Mouse (Mus musculus) bone marrow macrophage, adult 2 months (primary cell): ENCODE measurements around the gene Abcg1. TPM values are rescaled to one million over a fixed set of nuclear protein-coding genes. Genes with fewer than 3 reads are reported as not detected.

Source experiments
- H3K27ac ChIP-seq: 2 replicates; pipeline ENCODE4 v1.5.1; 2012; ENCODE audit warnings: low read depth, low read length; ENCODE audit not compliant: insufficient read depth
- H3K4me1 ChIP-seq: 2 replicates; pipeline ENCODE4 v1.6.1; 2012; ENCODE audit warnings: low read length; ENCODE audit not compliant: control insufficient read depth, insufficient read depth
- H3K4me3 ChIP-seq: 2 replicates; pipeline ENCODE4 v1.5.1; 2012; ENCODE audit warnings: mild to moderate bottlenecking, low read length, moderate library complexity; ENCODE audit not compliant: insufficient read depth
- CTCF ChIP-seq: IDR thresholded peaks from 2 replicates; pipeline ENCODE4 v1.5.1; 2012; ENCODE audit warnings: low read depth, mild to moderate bottlenecking, low read length, moderate library complexity
- POLR2A ChIP-seq: IDR thresholded peaks from 2 replicates; pipeline ENCODE4 v1.6.1; 2012; ENCODE audit warnings: mild to moderate bottlenecking, low read depth, low read length, borderline replicate concordance
- polyA plus RNA-seq: library from polyadenylated mRNA; stranded (reverse); fragments of >200 nt; gene quantifications from 2 replicates; pipeline ENCODE4 v1.2.4, GENCODE M21; 2012; ENCODE audit not compliant: missing spikeins, insufficient read depth, insufficient read length

Gene Abcg1
- polyA plus RNA-seq, 1 experiment: 61.5 TPM

- Histone ChIP-seq H3K27ac (peak overlapping the region; percentile 27), H3K4me1 (peaks cover 86% of the 10 kb centered on the region), H3K4me3 (no peak overlapping the region)
- TF ChIP-seq CTCF (no peak), POLR2A (no peak)
Measured at GRCm38 (mm10) chr17:31075471-31075870, 18.0 kb downstream of the Abcg1 start.

GRCm38 (mm10) chr17:31077561-31077960, 20.1 kb downstream of the Abcg1 start:
- TF ChIP-seq CTCF (no peak), POLR2A (no peak)
- no peak overlapping the region for H3K27ac ChIP-seq
- peaks cover 81% of the 10 kb centered on the region for H3K4me1 ChIP-seq
- no peak overlapping the region for H3K4me3 ChIP-seq

- peaks cover 76% of the 10 kb centered on the region for H3K4me1 ChIP-seq
- H3K4me3 ChIP-seq: no peak overlapping the region
- no peak overlapping the region for H3K27ac ChIP-seq
Measured at GRCm38 (mm10) chr17:31078581-31078980, 21.1 kb downstream of the Abcg1 start.

GRCm38 (mm10) chr17:31079078-31079840, 21.8 kb downstream of the Abcg1 start:
- peaks cover 71% of the 10 kb centered on the region for H3K4me1 ChIP-seq
- no peak overlapping the region for H3K27ac ChIP-seq
- TF ChIP-seq CTCF (no peak), POLR2A (no peak)
- H3K4me3 ChIP-seq: no peak overlapping the region

More at GRCm38 (mm10) chr17:31078581-31078980, 21.1 kb downstream of the Abcg1 start:
- TF ChIP-seq CTCF: no peak
- TF ChIP-seq POLR2A: no peak

GRCm38 (mm10) chr17:31082296-31083078, 25.0 kb downstream of the Abcg1 start:
- peaks cover 57% of the 10 kb centered on the region for H3K4me1 ChIP-seq
- no peak for TF ChIP-seq POLR2A
- no peak for TF ChIP-seq CTCF
- H3K4me3 ChIP-seq: no peak overlapping the region
- no peak overlapping the region for H3K27ac ChIP-seq

- Histone ChIP-seq H3K4me3 (no peak overlapping the region), H3K27ac (no peak overlapping the region), H3K4me1 (peaks cover 64% of the 10 kb centered on the region)
- TF ChIP-seq CTCF: no peak
- TF ChIP-seq POLR2A: no peak
Measured at GRCm38 (mm10) chr17:31085519-31085918, 28.0 kb downstream of the Abcg1 start.

GRCm38 (mm10) chr17:31086196-31086595, 28.7 kb downstream of the Abcg1 start:
- Histone ChIP-seq H3K27ac (no peak overlapping the region), H3K4me3 (no peak overlapping the region), H3K4me1 (peaks cover 60% of the 10 kb centered on the region)
- TF ChIP-seq POLR2A (no peak), CTCF (no peak)

- Histone ChIP-seq H3K27ac (peak overlapping the region; percentile 42), H3K4me3 (no peak overlapping the region), H3K4me1 (peaks cover 43% of the 10 kb centered on the region)
Measured at GRCm38 (mm10) chr17:31088711-31089110, 31.2 kb downstream of the Abcg1 start.

GRCm38 (mm10) chr17:31089848-31090247, 32.4 kb downstream of the Abcg1 start:
- Histone ChIP-seq H3K4me3 (no peak overlapping the region), H3K4me1 (peaks cover 43% of the 10 kb centered on the region), H3K27ac (0 out of 2 replicates have a peak overlapping the region, but pooled peaks have one; percentile 10)
- no peak for TF ChIP-seq CTCF

More at GRCm38 (mm10) chr17:31088711-31089110, 31.2 kb downstream of the Abcg1 start:
- TF ChIP-seq CTCF (no peak), POLR2A (no peak)
